Mouse (Mus musculus) heart, embryonic 13.5 days (tissue): ENCODE measurements around the gene Thrb. TPM values are rescaled to one million over a fixed set of nuclear protein-coding genes. Genes with fewer than 3 reads are reported as not detected.

Experiments
- ATAC-seq: fragments of 200-750 bp; cut with Nextera tagmentation; 2 replicates; pipeline ENCODE4 v1.8.0; 2017; ENCODE audit warnings: moderate TSS enrichment; ENCODE audit not compliant: insufficient number of reproducible peaks, low FRiP score, low TSS enrichment; ENCODE audit errors: extremely low read depth
- H3K27ac ChIP-seq: fragments of 300-500 bp; sonication (generic); replicated peaks from 2 replicates; pipeline ENCODE4 v1.5.1; 2015; ENCODE audit warnings: moderate library complexity, mild to moderate bottlenecking, inconsistent platforms
- H3K27me3 ChIP-seq: fragments of 300-500 bp; sonication (generic); replicated peaks from 2 replicates; pipeline ENCODE4 v1.6.1; 2015; ENCODE audit warnings: mild to moderate bottlenecking, inconsistent platforms
- H3K36me3 ChIP-seq: fragments of 300-500 bp; sonication (generic); 2 replicates; pipeline ENCODE4 v1.6.1; 2015; ENCODE audit warnings: mild to moderate bottlenecking, inconsistent platforms
- H3K4me1 ChIP-seq: fragments of 300-500 bp; sonication (generic); 2 replicates; pipeline ENCODE4 v1.6.1; 2015; ENCODE audit warnings: inconsistent platforms
- H3K4me2 ChIP-seq: fragments of 300-500 bp; sonication (generic); 2 replicates; pipeline ENCODE4 v1.6.1; 2015; ENCODE audit warnings: inconsistent platforms, mild to moderate bottlenecking, moderate library complexity
- H3K4me3 ChIP-seq: fragments of 300-500 bp; sonication (generic); 2 replicates; pipeline ENCODE4 v1.5.1; 2015; ENCODE audit warnings: moderate library complexity, mild to moderate bottlenecking, inconsistent platforms
- H3K9ac ChIP-seq: fragments of 300-500 bp; sonication (generic); 2 replicates; pipeline ENCODE4 v1.6.1; 2015; ENCODE audit warnings: inconsistent platforms, mild to moderate bottlenecking, moderate library complexity
- H3K9me3 ChIP-seq: fragments of 300-500 bp; sonication (generic); 2 replicates; pipeline ENCODE4 v1.6.1; 2016; ENCODE audit warnings: inconsistent platforms
- WGBS: fragments of 180-500 bp; shearing (Covaris S2); methylation state at CpG from one replicate; pipeline ENCODE4 v1.1.7; 2015; ENCODE audit warnings: mixed read lengths; 5-methylcytosine and 5-hydroxymethylcytosine counted together
- polyA plus RNA-seq: library from polyadenylated mRNA; unstranded; fragments of >200 nt; fragmentation: Nextera tagmentation; extraction: Ambion mirVana; gene quantifications from 2 replicates; pipeline ENCODE4 v1.2.1, GENCODE M21; 2015

Thrb gene
- polyA plus RNA-seq, 1 experiment from 2014 or later = 1.1 TPM

- no peak overlapping the region for H3K27ac ChIP-seq
- H3K36me3 ChIP-seq = no peaks in the 10 kb centered on the region
- no peaks in the 10 kb centered on the region for H3K9me3 ChIP-seq
- no peak overlapping the region for H3K4me3 ChIP-seq
- no peak overlapping the region for H3K9ac ChIP-seq
- WGBS = 54% methylated on average over 9 of the region's 9 CpGs
- no peak overlapping the region for H3K4me2 ChIP-seq
- no peaks in the 10 kb centered on the region for H3K27me3 ChIP-seq
- no peaks in the 10 kb centered on the region for H3K4me1 ChIP-seq
- ATAC-seq = no peak
These were observed 83.0 kb downstream of the Thrb start for GRCm38 (mm10) chr14:17742902-17743712.

DNA sequence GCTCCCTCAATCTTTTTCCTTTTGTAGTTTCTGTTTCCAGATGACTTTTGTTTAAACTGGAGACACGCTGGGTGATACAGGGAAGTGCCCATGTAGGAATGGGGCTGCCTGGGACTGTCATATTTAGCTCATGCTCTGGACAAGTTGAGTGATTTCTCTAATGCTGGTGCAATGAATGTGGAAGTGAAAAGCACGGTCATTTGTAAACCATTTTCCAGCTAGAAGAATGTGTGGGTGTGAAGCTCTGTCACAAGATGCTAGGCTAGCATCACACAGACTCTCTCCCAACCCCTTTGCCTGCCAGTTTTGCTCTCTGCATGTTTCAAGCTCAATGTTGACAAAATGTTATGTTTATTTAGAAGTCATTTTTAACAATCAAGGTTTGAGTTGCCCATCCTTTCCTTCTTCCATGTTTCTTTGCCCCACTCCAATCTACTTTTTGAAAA, 83.7 kb downstream of the Thrb start:
- Histone ChIP-seq H3K27ac (no peak overlapping the region), H3K36me3 (no peaks in the 10 kb centered on the region), H3K27me3 (no peaks in the 10 kb centered on the region), H3K4me3 (no peak overlapping the region), H3K9ac (no peak overlapping the region), H3K9me3 (no peaks in the 10 kb centered on the region), H3K4me1 (no peaks in the 10 kb centered on the region), H3K4me2 (no peak overlapping the region)
- ATAC-seq = no peak
- 49% methylated on average over 2 of the region's 2 CpGs for WGBS

DNA sequence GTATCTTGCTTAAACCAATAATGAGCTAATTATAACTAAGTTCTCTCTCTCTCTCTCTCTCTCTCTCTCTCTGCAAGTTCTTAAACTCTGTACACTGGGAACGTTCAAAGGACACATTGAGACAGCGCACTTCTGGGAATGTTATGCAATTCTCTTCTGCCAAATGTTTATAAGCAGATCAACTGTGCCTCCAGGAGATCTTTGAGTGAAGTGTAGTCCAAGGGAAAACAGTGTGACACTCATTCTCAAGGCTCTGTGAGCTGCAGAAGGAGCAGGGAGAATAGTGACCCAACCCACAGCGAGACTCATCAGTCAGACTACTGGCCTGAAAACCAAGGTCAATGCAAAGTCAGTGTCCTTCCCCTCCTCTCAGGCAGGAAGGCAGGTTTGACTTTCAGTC, 87.9 kb downstream of the Thrb start:
- no peak for ATAC-seq
- whole genome bisulfite sequencing = 75% methylated on average over 3 of the region's 3 CpGs
- Histone ChIP-seq H3K4me3 (no peak overlapping the region), H3K9me3 (no peaks in the 10 kb centered on the region), H3K9ac (no peak overlapping the region), H3K4me1 (no peaks in the 10 kb centered on the region), H3K4me2 (no peak overlapping the region), H3K36me3 (no peaks in the 10 kb centered on the region), H3K27ac (no peak overlapping the region), H3K27me3 (no peaks in the 10 kb centered on the region)

GRCm38 (mm10) chr14:17748945-17749344, 88.9 kb downstream of the Thrb start:
- Histone ChIP-seq H3K4me3 (no peak overlapping the region), H3K27ac (no peak overlapping the region), H3K4me1 (no peaks in the 10 kb centered on the region), H3K9me3 (no peaks in the 10 kb centered on the region), H3K9ac (no peak overlapping the region), H3K27me3 (no peaks in the 10 kb centered on the region), H3K36me3 (no peaks in the 10 kb centered on the region), H3K4me2 (no peak overlapping the region)
- ATAC-seq = no peak

DNA sequence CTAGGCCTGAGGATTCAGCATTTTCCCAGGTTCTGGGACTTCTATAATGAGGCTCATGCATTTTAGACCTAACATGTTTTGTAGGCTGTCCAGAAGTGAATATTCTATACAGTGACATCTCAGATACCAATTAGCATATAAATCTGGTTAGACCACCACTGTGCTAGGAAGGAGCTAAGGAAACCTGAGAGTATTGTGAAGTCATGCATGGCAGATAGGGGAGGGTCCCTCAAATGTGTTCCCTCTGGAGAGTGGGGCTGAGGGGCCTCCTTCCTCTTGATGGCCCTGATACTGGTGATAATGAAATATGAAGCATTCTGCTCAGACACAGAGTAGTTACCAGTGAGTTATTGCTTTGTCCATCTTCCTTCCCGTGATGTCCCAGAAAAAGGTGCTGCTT, 91.8 kb downstream of the Thrb start:
- H3K4me2 ChIP-seq = no peak overlapping the region
- H3K36me3 ChIP-seq = no peaks in the 10 kb centered on the region
- no peak overlapping the region for H3K4me3 ChIP-seq
- H3K9me3 ChIP-seq = no peaks in the 10 kb centered on the region
- ATAC-seq = no peak
- no peak overlapping the region for H3K27ac ChIP-seq
- no peaks in the 10 kb centered on the region for H3K27me3 ChIP-seq
- H3K9ac ChIP-seq = no peak overlapping the region
- WGBS = 71% methylated on average over 1 of the region's 1 CpGs
- H3K4me1 ChIP-seq = no peaks in the 10 kb centered on the region

- 81% methylated on average over 1 of the region's 1 CpGs for WGBS
These were observed 93.4 kb downstream of the Thrb start for GRCm38 (mm10) chr14:17753429-17753828.

GRCm38 (mm10) chr14:17756732-17757131, 96.7 kb downstream of the Thrb start:
- Histone ChIP-seq H3K4me1 (no peaks in the 10 kb centered on the region), H3K4me3 (no peak overlapping the region), H3K4me2 (no peak overlapping the region), H3K9ac (no peak overlapping the region), H3K36me3 (no peaks in the 10 kb centered on the region), H3K27me3 (no peaks in the 10 kb centered on the region), H3K27ac (no peak overlapping the region), H3K9me3 (no peaks in the 10 kb centered on the region)
- no peak for ATAC-seq

More at GRCm38 (mm10) chr14:17753429-17753828, 93.4 kb downstream of the Thrb start:
- Histone ChIP-seq H3K36me3 (no peaks in the 10 kb centered on the region), H3K4me2 (no peak overlapping the region), H3K27me3 (no peaks in the 10 kb centered on the region), H3K9me3 (no peaks in the 10 kb centered on the region), H3K27ac (no peak overlapping the region), H3K4me3 (no peak overlapping the region), H3K9ac (no peak overlapping the region), H3K4me1 (no peaks in the 10 kb centered on the region)
- no peak for ATAC-seq

DNA sequence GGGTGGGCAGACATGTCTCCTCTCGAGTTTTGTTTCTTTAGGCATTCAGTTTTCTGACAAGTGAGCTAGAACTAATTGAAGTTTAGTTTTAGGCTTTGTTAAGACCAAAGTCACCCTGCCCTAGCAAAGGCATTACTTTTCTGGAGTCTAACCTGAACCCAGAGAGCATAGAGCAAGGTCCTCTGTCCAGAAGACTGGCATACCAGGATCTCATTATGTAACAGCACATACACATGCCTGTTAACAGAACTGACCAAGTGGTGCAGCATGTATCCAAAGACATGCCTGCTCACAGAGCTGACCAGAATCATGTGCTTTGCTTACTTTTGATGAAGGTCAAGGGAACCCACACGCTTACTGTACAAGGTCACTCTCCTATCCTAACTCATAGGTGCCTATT, 107.9 kb downstream of the Thrb start:
- no peak for ATAC-seq
- 66% methylated on average over 2 of the region's 2 CpGs for WGBS
- Histone ChIP-seq H3K9me3 (no peaks in the 10 kb centered on the region), H3K4me2 (no peak overlapping the region), H3K27me3 (no peaks in the 10 kb centered on the region), H3K4me3 (no peak overlapping the region), H3K4me1 (no peaks in the 10 kb centered on the region), H3K36me3 (no peaks in the 10 kb centered on the region), H3K27ac (no peak overlapping the region), H3K9ac (no peak overlapping the region)

DNA sequence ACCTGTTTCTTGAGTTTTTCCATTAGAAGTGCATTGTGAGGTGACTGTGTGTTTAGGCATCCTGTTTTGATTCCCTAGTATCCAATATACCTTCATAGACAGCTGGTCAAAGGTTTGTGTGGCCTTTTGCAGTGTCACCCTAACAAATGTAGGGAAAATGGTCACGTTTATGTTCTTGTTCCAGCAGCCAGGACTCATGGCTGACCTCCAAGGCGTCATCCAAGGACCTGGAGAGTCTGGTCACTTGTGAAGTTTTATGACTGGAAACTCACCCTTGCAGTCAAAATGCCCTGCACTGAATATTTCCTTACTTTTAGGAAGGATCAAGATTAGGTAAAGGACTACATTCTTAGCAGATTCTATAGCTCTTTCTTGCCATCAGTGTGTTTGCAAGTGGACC, 114.3 kb downstream of the Thrb start:
- no peak overlapping the region for H3K9ac ChIP-seq
- no peak overlapping the region for H3K27ac ChIP-seq
- ATAC-seq = no peak
- WGBS = 56% methylated on average over 2 of the region's 2 CpGs
- no peak overlapping the region for H3K4me3 ChIP-seq
- H3K4me1 ChIP-seq = no peaks in the 10 kb centered on the region
- no peaks in the 10 kb centered on the region for H3K9me3 ChIP-seq
- H3K4me2 ChIP-seq = no peak overlapping the region
- no peaks in the 10 kb centered on the region for H3K36me3 ChIP-seq
- no peaks in the 10 kb centered on the region for H3K27me3 ChIP-seq

GRCm38 (mm10) chr14:17781921-17782320, 121.9 kb downstream of the Thrb start:
- H3K27me3 ChIP-seq = no peaks in the 10 kb centered on the region
- H3K4me2 ChIP-seq = no peak overlapping the region
- no peak for ATAC-seq
- no peaks in the 10 kb centered on the region for H3K36me3 ChIP-seq
- WGBS = 74% methylated on average over 4 of the region's 4 CpGs
- H3K27ac ChIP-seq = no peak overlapping the region
- no peak overlapping the region for H3K4me3 ChIP-seq
- peaks cover 7% of the 10 kb centered on the region for H3K4me1 ChIP-seq
- no peak overlapping the region for H3K9ac ChIP-seq
- H3K9me3 ChIP-seq = no peaks in the 10 kb centered on the region

- Histone ChIP-seq H3K36me3 (no peaks in the 10 kb centered on the region), H3K4me2 (no peak overlapping the region), H3K9me3 (no peaks in the 10 kb centered on the region), H3K27me3 (no peaks in the 10 kb centered on the region), H3K27ac (no peak overlapping the region), H3K4me1 (peaks cover 7% of the 10 kb centered on the region), H3K4me3 (no peak overlapping the region), H3K9ac (no peak overlapping the region)
- 13% methylated on average over 5 of the region's 5 CpGs for WGBS
- no peak for ATAC-seq
These were observed 124.2 kb downstream of the Thrb start for GRCm38 (mm10) chr14:17784207-17784806.

DNA sequence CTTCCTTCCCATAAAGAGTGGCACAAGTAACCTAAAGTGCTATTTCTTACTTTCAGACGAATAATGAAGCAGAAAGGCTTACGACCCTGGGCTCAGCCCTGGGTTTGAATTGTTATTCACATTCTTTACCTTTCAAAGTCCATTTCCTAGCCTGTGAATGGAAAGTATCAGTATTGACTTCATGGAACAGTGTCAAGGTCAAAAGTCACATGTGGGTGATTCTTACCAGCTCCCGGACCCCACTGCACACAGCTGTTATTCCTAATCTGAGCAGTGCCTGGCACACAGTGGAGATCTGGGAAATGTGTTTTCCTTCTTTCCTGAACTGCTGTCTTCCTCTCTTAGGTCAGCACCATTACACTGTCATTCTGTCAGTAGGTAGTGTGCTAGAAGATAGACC, 125.3 kb downstream of the Thrb start:
- Histone ChIP-seq H3K9ac (no peak overlapping the region), H3K36me3 (no peaks in the 10 kb centered on the region), H3K27me3 (no peaks in the 10 kb centered on the region), H3K4me1 (peaks cover 7% of the 10 kb centered on the region), H3K27ac (no peak overlapping the region), H3K4me2 (no peak overlapping the region), H3K4me3 (no peak overlapping the region), H3K9me3 (no peaks in the 10 kb centered on the region)
- ATAC-seq = no peak
- 37% methylated on average over 3 of the region's 3 CpGs for WGBS
